ENCODE assay signal across 8 mouse cellular contexts in genomic region chr6:39724542-39724865, GRCm38 (mm10). TPM values are rescaled to one million over a fixed set of nuclear protein-coding genes. Genes with fewer than 3 reads are reported as not detected.
A peak's percentile ranks its signal among the peaks of the same experiment; 100 is the strongest.
DNase-seq lines count a peak whose midpoint lies in the region; ATAC-seq and TF ChIP-seq lines count a peak whose summit lies in the region.

No protein-coding gene starts in this region.

- H3K9me3 ChIP-seq in kidney, embryonic 15.5 days (replicated peaks), result no peaks in the 10 kb centered on the region
- H3K9me3 ChIP-seq in forebrain, embryonic 14.5 days (replicated peaks; ENCODE audit: control insufficient read depth, low read length), result no peaks in the 10 kb centered on the region
- no peaks in the 10 kb centered on the region for H3K9me3 ChIP-seq in stomach, embryonic 15.5 days

- peak overlapping the region; percentile 94 for H3K27ac ChIP-seq in kidney, embryonic 15.5 days
- H3K27ac ChIP-seq in forebrain, embryonic 14.5 days (ENCODE audit: low read depth, low read length), result peak overlapping the region; percentile 96
- H3K27ac ChIP-seq in liver, adult 2 months (replicated peaks; ENCODE audit: insufficient read depth, low read depth, low read length), result peak overlapping the region; percentile 71
- peak overlapping the region; percentile 97 for H3K27ac ChIP-seq in stomach, embryonic 15.5 days

- TF ChIP-seq CTCF in Patski (IDR thresholded peaks at IDR 0.05), result no peak
- TF ChIP-seq CTCF in liver, adult 2 months (IDR thresholded peaks at IDR 0.05; ENCODE audit: low read depth, low read length), result no peak

- no peak for TF ChIP-seq POLR2A in liver, adult 2 months (IDR thresholded peaks at IDR 0.05; ENCODE audit: extremely low read depth, insufficient read depth, low read length)

- peak overlapping the region; percentile 71 for H3K4me2 ChIP-seq in kidney, embryonic 15.5 days
- peak overlapping the region; percentile 74 for H3K4me2 ChIP-seq in forebrain, embryonic 14.5 days (ENCODE audit: low read length)
- H3K4me2 ChIP-seq in stomach, embryonic 15.5 days, result peak overlapping the region; percentile 61

- peak overlapping the region; percentile 81 for H3K9ac ChIP-seq in kidney, embryonic 15.5 days
- peak overlapping the region; percentile 97 for H3K9ac ChIP-seq in forebrain, embryonic 14.5 days (ENCODE audit: low read length)
- peak overlapping the region; percentile 96 for H3K9ac ChIP-seq in liver, adult 2 months (ENCODE audit: low read depth, low read length)
- peak overlapping the region; percentile 89 for H3K9ac ChIP-seq in stomach, embryonic 15.5 days

- ATAC-seq in kidney, embryonic 15.5 days (replicated peaks; ENCODE audit: low FRiP score), result peak; percentile 71; the same call in 1 of the 2 replicates
- ATAC-seq in Patski, result peak; percentile 66
- peak; percentile 51 for ATAC-seq in forebrain, embryonic 14.5 days
- ATAC-seq in stomach, embryonic 15.5 days (ENCODE audit: insufficient read depth, low FRiP score, low read depth), result peak; percentile 43

- no peaks in the 10 kb centered on the region for H3K27me3 ChIP-seq in kidney, embryonic 15.5 days
- no peaks in the 10 kb centered on the region for H3K27me3 ChIP-seq in Patski
- H3K27me3 ChIP-seq in forebrain, embryonic 14.5 days (replicated peaks; ENCODE audit: control insufficient read depth, insufficient read depth, low read length), result no peaks in the 10 kb centered on the region
- no peaks in the 10 kb centered on the region for H3K27me3 ChIP-seq in liver, adult 2 months (ENCODE audit: control insufficient read depth, insufficient read depth, low read length)
- no peaks in the 10 kb centered on the region for H3K27me3 ChIP-seq in stomach, embryonic 15.5 days (replicated peaks)

- no peaks in the 10 kb centered on the region for H3K36me3 ChIP-seq in kidney, embryonic 15.5 days
- H3K36me3 ChIP-seq in forebrain, embryonic 14.5 days (ENCODE audit: control insufficient read depth, insufficient read depth, low read length), result no peaks in the 10 kb centered on the region
- H3K36me3 ChIP-seq in liver, adult 2 months (ENCODE audit: control insufficient read depth, insufficient read depth, low read length), result no peaks in the 10 kb centered on the region
- H3K36me3 ChIP-seq in stomach, embryonic 15.5 days, result no peaks in the 10 kb centered on the region

- no peak for DNase-seq in kidney, postnatal 10 days
- DNase-seq in Patski (ENCODE audit: low read depth, low spot score), result no peak
- no peak for DNase-seq in forebrain, embryonic 14.5 days (ENCODE audit: low spot score)
- no peak for DNase-seq in liver, adult 2 months (ENCODE audit: extremely low read depth, low read depth, low spot score)
- no peak for DNase-seq in spleen, postnatal 4 days (ENCODE audit: low spot score in 2 of 2)
- no peak for DNase-seq in urinary bladder, postnatal 25 days (ENCODE audit: low spot score)

- POLR2A ChIA-PET in Patski (lab: Charles Lee), result interaction anchor here (0.7 kb wide), 1 partner anchor 12 kb away, joined by 3 read pairs; no protein-coding TSS in a partner anchor

- in situ Hi-C loops in Patski (cut with MboI; ENCODE audit: low pct_unique_long_range_greater_than_20kb), result no loop called here

- H3K79me2 ChIP-seq in liver, adult 2 months (ENCODE audit: control insufficient read depth, insufficient read depth, low read length), result peaks cover 11% of the 10 kb centered on the region

- peaks cover 28% of the 10 kb centered on the region for H3K4me1 ChIP-seq in kidney, embryonic 15.5 days
- H3K4me1 ChIP-seq in forebrain, embryonic 14.5 days (ENCODE audit: control insufficient read depth, insufficient read depth, low read length), result peaks cover 16% of the 10 kb centered on the region
- H3K4me1 ChIP-seq in liver, adult 2 months (ENCODE audit: control insufficient read depth, insufficient read depth, low read length), result peaks cover 8% of the 10 kb centered on the region
- H3K4me1 ChIP-seq in stomach, embryonic 15.5 days, result peaks cover 12% of the 10 kb centered on the region; the same call in 1 of the 2 replicates

- 1% methylated on average over 12 of the region's 12 CpGs for WGBS in kidney, embryonic 15.5 days
- WGBS in forebrain, embryonic 14.5 days, result 0% methylated on average over 12 of the region's 12 CpGs
- under 1% methylated on average over 12 of the region's 12 CpGs for WGBS in liver, adult 2 months
- WGBS in stomach, embryonic 15.5 days, result 0% methylated on average over 12 of the region's 12 CpGs

- H3K4me3 ChIP-seq in kidney, embryonic 15.5 days (replicated peaks), result peak overlapping the region; percentile 79
- peak overlapping the region; percentile 92 for H3K4me3 ChIP-seq in forebrain, embryonic 14.5 days (ENCODE audit: low read depth, low read length)
- H3K4me3 ChIP-seq in liver, adult 2 months (ENCODE audit: insufficient read depth, low read depth, low read length), result peak overlapping the region; percentile 100
- H3K4me3 ChIP-seq in stomach, embryonic 15.5 days (replicated peaks), result peak overlapping the region; percentile 98

- CTCF ChIA-PET in Patski (lab: Charles Lee), result no interaction called here

RNA-seq across cellular contexts. Expression of gene Braf, which starts 0.8 kb away (rescaled TPM):
- polyA plus RNA-seq in kidney, embryonic 15.5 days (2015; fragmentation: Nextera tagmentation; extraction: Ambion mirVana), result 16.3 and 17.3 TPM in 2 replicates
- polyA plus RNA-seq in Patski (2021), result 13.2 TPM
- 13.4 and 16.9 TPM in 2 replicates for polyA plus RNA-seq in forebrain, embryonic 14.5 days (2014; fragmentation: Nextera tagmentation; extraction: Ambion mirVana)
- 8.9 and 9.0 TPM in 2 replicates for total RNA-seq in liver, adult 2 months (2014; rRNA removed)
- polyA plus RNA-seq in liver, adult 2 months (2012; rRNA removed), result 2.9 and 4.9 TPM in 2 replicates
- polyA plus RNA-seq in stomach, embryonic 15.5 days (2015; fragmentation: Nextera tagmentation; extraction: Ambion mirVana), result 14.2 and 16.7 TPM in 2 replicates
